Mouse (Mus musculus) intestine, postnatal 0 days (tissue): ENCODE data around the gene Ugt1a6a. TPM values are rescaled to one million over a fixed set of nuclear protein-coding genes. Genes with fewer than 3 reads are reported as not detected.
A peak's percentile ranks its signal among the peaks of the same experiment; 100 is the strongest.

ENCODE experiments used
- ATAC-seq: fragments of 200-750 bp; cut with Nextera tagmentation; 2 replicates; pipeline ENCODE4 v1.8.0; 2017; ENCODE audit warnings: mild to moderate bottlenecking, moderate TSS enrichment, moderate library complexity
- H3K27ac ChIP-seq: fragments of 300-500 bp; sonication (generic); 2 replicates; pipeline ENCODE4 v1.5.1; 2014; ENCODE audit warnings: mild to moderate bottlenecking, low read depth, low read length, moderate library complexity
- H3K27me3 ChIP-seq: fragments of 300-500 bp; sonication (generic); replicated peaks from 2 replicates; pipeline ENCODE4 v1.6.1; 2014; ENCODE audit warnings: low read length, mixed read lengths; ENCODE audit not compliant: control insufficient read depth, insufficient read depth
- H3K36me3 ChIP-seq: fragments of 300-500 bp; sonication (generic); 2 replicates; pipeline ENCODE4 v1.6.1; 2014; ENCODE audit warnings: mild to moderate bottlenecking, moderate library complexity; ENCODE audit not compliant: control insufficient read depth, insufficient read depth
- H3K4me1 ChIP-seq: fragments of 300-500 bp; sonication (generic); replicated peaks from 2 replicates; pipeline ENCODE4 v1.6.1; 2014; ENCODE audit warnings: antibody characterized with exemption, low read length, mixed read lengths; ENCODE audit not compliant: control insufficient read depth, insufficient read depth
- H3K4me2 ChIP-seq: fragments of 300-500 bp; sonication (generic); replicated peaks from 2 replicates; pipeline ENCODE4 v1.6.1; 2014; ENCODE audit warnings: low read depth, mild to moderate bottlenecking, moderate library complexity
- H3K4me3 ChIP-seq: fragments of 300-500 bp; sonication (generic); 2 replicates; pipeline ENCODE4 v1.5.1; 2014; ENCODE audit warnings: low read depth, low read length
- H3K9ac ChIP-seq: fragments of 300-500 bp; sonication (generic); 2 replicates; pipeline ENCODE4 v1.6.1; 2014; ENCODE audit warnings: mild to moderate bottlenecking, low read depth, low read length
- H3K9me3 ChIP-seq: fragments of 300-500 bp; sonication (generic); 2 replicates; pipeline ENCODE4 v1.6.1; 2016; ENCODE audit warnings: mixed run types; ENCODE audit not compliant: control insufficient read depth
- CTCF ChIP-seq: sonication (generic); IDR thresholded peaks from 2 replicates; pipeline ENCODE4 v1.5.1; 2016; ENCODE audit warnings: low read depth, mild to moderate bottlenecking, control low read depth, antibody characterized with exemption, moderate library complexity
- WGBS: fragments of 180-500 bp; shearing (Covaris S2); extraction: QIAGEN DNeasy Blood & Tissue Kit; methylation state at CpG from one replicate; pipeline ENCODE4 v1.1.7; 2014; 5-methylcytosine and 5-hydroxymethylcytosine counted together
- polyA plus RNA-seq: library from polyadenylated mRNA; unstranded; fragments of >200 nt; fragmentation: Nextera tagmentation; extraction: Ambion mirVana; gene quantifications from 2 replicates; pipeline ENCODE4 v1.2.1, GENCODE M21; 2015

Gene Ugt1a6a
- polyA plus RNA-seq, 1 experiment from 2014 or later, result 5.7 TPM

DNA sequence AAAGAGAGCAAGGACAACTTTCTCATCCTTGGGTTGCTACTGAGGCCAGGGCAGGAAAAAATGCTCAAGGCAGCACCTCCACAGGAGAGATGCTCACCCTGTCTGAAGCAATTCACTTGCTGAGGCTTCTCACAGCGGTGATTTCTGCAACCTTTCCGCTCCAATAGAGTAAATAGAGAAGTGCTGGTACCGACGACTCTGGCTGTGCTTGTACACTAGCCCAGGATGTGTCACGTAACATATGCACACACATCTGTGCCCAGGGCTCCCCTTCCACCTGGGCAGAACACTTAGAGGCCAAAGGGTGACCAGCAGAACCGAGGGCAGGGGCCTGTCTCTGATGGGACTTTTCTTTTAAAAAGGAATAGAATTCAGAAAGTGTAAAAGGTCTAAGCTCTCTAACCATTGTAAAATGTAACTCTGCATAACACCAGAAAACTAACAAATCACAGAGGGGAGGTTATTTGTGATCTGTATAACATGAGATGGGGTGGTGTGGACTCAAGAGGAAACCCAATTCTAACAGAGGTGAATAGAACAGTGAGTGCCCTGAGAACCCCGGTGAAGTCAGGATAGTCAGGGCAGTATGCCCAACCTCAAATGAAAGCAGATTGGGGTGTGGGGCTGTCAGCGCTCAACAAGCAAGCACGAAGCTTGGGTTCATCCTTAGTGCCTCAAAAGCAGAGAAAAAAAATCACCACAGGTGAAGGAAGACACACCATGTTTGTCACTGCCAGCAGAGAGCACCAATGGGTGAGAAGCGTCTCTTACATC is 126.2 kb downstream of the Ugt1a6a start:
- 82% methylated on average over 10 of the region's 10 CpGs for WGBS
- H3K4me1 ChIP-seq, result peaks cover 8% of the 10 kb centered on the region
- TF ChIP-seq CTCF, result no peak

DNA sequence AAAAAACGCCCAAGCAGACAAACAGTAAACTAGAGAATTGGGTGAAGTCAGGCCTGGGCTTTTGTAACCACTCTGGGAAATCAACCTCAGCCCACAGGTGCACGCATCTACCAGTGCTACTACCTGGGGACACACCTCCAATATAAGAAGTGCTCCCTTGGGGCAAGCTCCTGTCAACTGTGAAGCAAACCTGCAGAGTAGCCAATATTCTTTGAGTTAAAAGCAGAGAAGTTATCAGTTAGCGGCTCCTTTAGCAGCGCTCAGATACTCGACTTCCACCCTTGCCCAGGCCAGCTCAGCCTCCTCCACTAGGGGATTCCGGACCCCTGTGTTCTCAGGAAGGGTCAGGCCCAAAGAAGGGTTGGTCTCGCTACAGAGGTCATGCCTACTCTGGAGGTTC is 127.1 kb downstream of the Ugt1a6a start:
- Histone ChIP-seq H3K27ac (no peak overlapping the region), H3K4me2 (no peak overlapping the region), H3K9me3 (no peaks in the 10 kb centered on the region), H3K36me3 (peaks cover 75% of the 10 kb centered on the region), H3K4me1 (peaks cover 8% of the 10 kb centered on the region), H3K27me3 (no peaks in the 10 kb centered on the region), H3K4me3 (no peak overlapping the region), H3K9ac (no peak overlapping the region)
- 86% methylated on average over 7 of the region's 7 CpGs for WGBS
- ATAC-seq, result no peak
- no peak for TF ChIP-seq CTCF

More for the DNA sequence above, 126.2 kb downstream of the Ugt1a6a start:
- ATAC-seq, result no peak
- no peaks in the 10 kb centered on the region for H3K27me3 ChIP-seq
- H3K9ac ChIP-seq, result no peak overlapping the region
- peaks cover 66% of the 10 kb centered on the region for H3K36me3 ChIP-seq
- H3K4me2 ChIP-seq, result no peak overlapping the region
- no peak overlapping the region for H3K4me3 ChIP-seq
- H3K27ac ChIP-seq, result no peak overlapping the region
- no peaks in the 10 kb centered on the region for H3K9me3 ChIP-seq

DNA sequence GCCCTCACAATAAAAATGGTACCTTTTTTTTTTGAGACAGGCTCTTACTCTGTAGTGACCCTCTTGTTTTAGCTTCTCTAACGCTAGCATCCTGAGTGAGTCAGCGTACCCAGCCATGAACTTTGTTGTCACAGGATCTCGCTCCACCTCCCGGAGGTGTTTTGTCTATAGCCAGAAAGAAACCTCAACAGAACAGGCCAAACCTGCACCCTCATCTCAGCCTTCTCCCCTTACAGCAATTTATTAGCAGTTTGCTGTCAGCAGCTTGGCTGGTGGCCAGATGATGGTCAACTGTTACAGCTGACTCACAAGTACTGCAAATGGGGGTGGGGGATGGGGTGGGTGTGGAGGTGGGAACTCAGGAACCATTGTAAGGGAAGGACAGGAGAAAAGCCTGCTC is 127.6 kb downstream of the Ugt1a6a start:
- no peak for ATAC-seq
- H3K27ac ChIP-seq, result peak overlapping the region; percentile 1; the same call in 1 of the 2 replicates

DNA sequence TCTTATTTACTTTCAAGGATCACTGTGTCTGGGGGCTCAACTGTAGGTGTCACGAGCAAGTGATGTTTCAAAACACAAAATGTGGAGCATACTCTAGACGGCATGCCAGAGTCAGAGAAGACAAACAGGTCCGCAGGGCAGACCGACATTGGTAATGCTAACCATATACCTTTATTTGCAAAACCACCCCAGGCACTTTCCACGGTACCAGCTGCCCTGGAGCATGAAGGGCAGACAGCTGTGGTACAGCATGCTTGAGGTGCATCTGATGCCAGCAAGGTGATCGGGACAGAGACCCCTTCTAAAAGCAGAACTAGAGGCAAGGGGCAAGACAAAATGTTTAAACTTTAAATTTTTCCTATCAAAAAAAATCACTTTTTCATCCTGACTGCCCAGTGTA is 128.4 kb downstream of the Ugt1a6a start:
- no peak overlapping the region for H3K4me3 ChIP-seq
- H3K27ac ChIP-seq, result peak overlapping the region; percentile 1
- peaks cover 8% of the 10 kb centered on the region for H3K4me1 ChIP-seq
- no peak for TF ChIP-seq CTCF
- H3K27me3 ChIP-seq, result no peaks in the 10 kb centered on the region
- peaks cover 87% of the 10 kb centered on the region for H3K36me3 ChIP-seq
- no peaks in the 10 kb centered on the region for H3K9me3 ChIP-seq
- WGBS, result 74% methylated on average over 6 of the region's 6 CpGs
- ATAC-seq, result no peak
- no peak overlapping the region for H3K4me2 ChIP-seq
- H3K9ac ChIP-seq, result no peak overlapping the region

More for the DNA sequence above, 127.6 kb downstream of the Ugt1a6a start:
- H3K4me2 ChIP-seq, result no peak overlapping the region
- H3K4me1 ChIP-seq, result peaks cover 8% of the 10 kb centered on the region
- H3K36me3 ChIP-seq, result peaks cover 80% of the 10 kb centered on the region
- H3K9ac ChIP-seq, result no peak overlapping the region
- TF ChIP-seq CTCF, result no peak
- no peak overlapping the region for H3K4me3 ChIP-seq
- WGBS, result 75% methylated on average over 4 of the region's 4 CpGs
- no peaks in the 10 kb centered on the region for H3K9me3 ChIP-seq
- H3K27me3 ChIP-seq, result no peaks in the 10 kb centered on the region

DNA sequence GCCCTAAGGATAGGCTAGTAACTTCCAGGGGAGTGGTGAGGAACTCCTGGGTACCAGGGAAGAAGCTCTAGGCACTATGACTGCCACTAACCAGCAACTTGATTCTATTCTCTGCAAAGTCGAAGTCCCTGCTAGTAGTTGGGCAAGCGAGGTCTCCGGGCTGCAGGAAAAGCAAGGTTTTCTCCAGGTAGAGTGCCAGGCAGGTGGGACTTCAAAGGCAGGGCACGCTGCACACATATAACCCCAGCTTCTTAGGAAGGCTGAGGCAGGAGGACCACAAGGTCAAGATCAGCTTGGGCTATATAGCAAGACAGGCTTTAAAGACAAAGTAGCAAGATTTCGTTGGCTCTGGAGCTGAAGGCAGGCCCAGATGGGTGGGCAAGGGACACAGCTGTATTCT is 129.2 kb downstream of the Ugt1a6a start:
- Histone ChIP-seq H3K4me1 (peaks cover 8% of the 10 kb centered on the region), H3K4me3 (no peak overlapping the region), H3K9ac (no peak overlapping the region), H3K36me3 (peaks cover 95% of the 10 kb centered on the region), H3K27ac (peak overlapping the region; percentile 5; the same call in 1 of the 2 replicates), H3K27me3 (no peaks in the 10 kb centered on the region), H3K9me3 (no peaks in the 10 kb centered on the region), H3K4me2 (no peak overlapping the region)
- WGBS, result 92% methylated on average over 5 of the region's 5 CpGs
- no peak for TF ChIP-seq CTCF
- ATAC-seq, result no peak

DNA sequence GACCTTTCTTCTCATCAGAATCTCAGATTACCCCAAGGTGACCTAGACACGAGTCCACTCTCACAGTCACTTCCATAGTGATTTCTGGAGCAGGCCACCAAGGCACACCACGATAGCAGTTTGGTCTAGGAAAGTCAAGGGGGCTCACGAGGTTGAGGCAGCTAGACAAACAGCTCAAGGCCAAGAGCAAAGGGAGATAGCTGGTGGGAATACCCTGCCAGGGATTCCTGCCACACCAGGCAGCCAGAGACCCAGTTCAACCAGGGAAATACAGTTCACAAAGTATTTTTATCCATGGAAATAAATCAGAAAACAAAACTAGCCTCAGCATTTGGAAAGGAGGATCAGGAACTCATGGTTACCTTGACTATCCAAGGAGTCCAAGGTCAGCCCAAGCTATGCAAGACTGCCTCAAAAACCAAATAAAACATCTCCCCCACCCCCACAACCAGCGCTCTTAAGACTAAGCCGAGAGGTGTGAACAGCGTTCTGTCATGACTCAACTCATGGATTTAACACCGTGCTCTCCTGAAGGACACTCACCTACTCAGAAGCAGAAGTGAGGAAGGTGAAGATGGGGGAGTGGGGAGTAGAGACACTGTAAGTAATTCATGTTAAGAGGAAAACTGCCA is 129.7 kb downstream of the Ugt1a6a start:
- no peak for ATAC-seq
- Histone ChIP-seq H3K4me1 (peaks cover 8% of the 10 kb centered on the region), H3K27me3 (no peaks in the 10 kb centered on the region), H3K9me3 (no peaks in the 10 kb centered on the region), H3K27ac (peak overlapping the region; percentile 5; the same call in 1 of the 2 replicates), H3K4me2 (no peak overlapping the region), H3K36me3 (peaks cover 100% of the 10 kb centered on the region), H3K9ac (no peak overlapping the region), H3K4me3 (no peak overlapping the region)
- 84% methylated on average over 7 of the region's 7 CpGs for whole genome bisulfite sequencing
- TF ChIP-seq CTCF, result no peak
